Mouse (Mus musculus): ENCODE data around the gene Spout1.

The Spout1 gene
- long read RNA-seq, experiment 1, transcript Spout1-207 (11 exons, 2,010 nt), result minor isoform, 7 of 45 reads
- long read RNA-seq, experiment 1, transcript Spout1-201 (12 exons, 1,805 nt), result major isoform, 24 of 45 reads
- long read RNA-seq, experiment 1, partial matches to known transcripts, result 2 of 45 reads
- long read RNA-seq, experiment 1, other reads (novel, unspliced or antisense), result 9 of 45 reads
- long read RNA-seq, experiment 2, transcript Spout1-201 (12 exons, 1,805 nt), result major isoform, 25 of 52 reads
- long read RNA-seq, experiment 2, transcript Spout1-207 (11 exons, 2,010 nt), result minor isoform, 10 of 52 reads
- long read RNA-seq, experiment 2, partial matches to known transcripts, result 5 of 52 reads
- long read RNA-seq, experiment 2, other reads (novel, unspliced or antisense), result 12 of 52 reads

DNA sequence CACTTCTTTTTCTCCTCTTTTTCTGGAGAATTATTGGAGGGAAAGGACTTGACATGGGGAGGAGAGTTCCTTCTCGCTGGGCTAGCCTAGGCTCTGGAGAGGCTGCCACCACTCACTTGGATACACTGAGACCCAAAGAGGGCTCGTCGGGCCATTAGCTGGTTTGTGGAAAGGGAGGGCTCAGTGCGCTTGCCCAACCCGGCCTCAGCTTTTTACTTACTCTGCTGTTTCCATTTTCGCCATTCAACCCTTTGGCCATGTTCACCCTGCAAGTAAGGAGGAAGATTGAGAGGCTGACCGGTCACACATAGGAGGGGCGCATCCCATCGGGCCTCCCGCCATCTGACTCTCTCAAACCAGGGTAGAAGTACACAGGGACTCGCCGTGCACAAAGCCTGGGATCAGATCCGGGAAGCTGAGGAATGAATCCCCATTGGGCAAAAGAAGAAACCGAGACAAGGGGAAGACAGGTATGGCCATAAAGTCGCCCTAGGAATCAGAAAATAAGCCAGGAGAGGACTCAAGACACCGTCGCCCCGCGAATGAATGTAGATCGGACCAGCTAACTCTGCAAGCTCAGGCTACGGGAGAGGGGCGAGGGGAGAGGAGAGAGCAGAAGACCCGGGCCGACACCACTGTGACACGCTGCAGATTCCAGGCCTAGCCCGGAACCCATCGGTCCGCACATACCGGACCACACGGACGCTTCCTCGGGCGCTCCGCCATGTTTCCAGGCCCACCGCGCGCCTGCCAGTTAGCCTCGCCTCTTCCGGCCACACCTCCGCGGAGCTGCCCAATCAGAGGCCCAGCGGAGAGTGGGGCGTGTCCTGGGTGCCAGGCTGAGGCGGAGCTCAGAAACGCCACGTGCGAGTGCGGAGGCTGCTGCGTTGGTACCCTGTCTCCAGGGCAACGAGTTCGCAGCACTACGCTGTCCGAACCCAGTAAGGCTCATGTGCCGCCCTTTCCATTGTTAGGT lies at the start of gene Spout1:
TSS of gene Spout1 (minus strand) at position 760 of the 976 bp plus-strand sequence.
- intact Hi-C loops (cut with DNase I), result loop anchor here (5.0 to 10.0 kb wide), 2 partner anchors 57 to 94 kb away; partner anchors contain the start of gene Lrrc8a

DNA sequence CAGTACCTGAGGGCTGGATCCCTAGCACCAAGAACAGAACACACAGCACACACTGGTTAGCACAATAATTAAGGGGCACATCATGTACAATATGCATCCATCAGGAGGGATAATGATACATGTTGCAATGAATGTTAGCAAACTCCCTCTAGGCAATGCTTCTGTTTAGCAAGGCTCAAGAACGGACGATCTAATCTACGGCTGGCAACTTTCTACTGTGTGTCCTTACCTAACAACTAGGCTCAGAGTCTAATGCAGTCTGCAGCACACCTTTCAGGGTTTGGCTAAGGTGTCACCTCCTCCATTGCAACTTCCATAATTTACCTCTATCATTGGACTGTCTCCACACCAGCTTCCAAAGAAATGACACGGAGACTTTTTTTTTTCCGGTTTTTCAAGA lies 38.0 kb upstream of the Spout1 start:
- intact Hi-C loops (cut with DNase I), result no loop called here

DNA sequence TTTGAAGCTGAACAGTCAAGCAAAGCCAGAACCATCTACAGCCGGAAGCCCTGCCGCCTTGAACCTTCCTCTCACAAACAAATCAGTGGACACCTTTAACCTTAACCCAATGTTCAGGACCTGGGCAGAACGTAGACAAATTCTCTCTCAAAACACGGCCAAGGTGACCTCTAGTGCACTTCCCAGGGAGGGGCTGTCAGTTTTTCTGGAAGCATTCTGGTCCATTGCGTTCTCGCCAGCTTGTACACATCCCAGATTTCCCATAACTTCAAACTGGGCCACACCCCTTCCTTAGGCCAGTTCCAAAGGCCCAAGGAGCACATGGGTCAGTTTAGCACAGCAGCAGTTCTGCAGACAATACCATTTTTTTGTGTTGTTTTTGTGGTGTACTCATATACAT lies 37.2 kb upstream of the Spout1 start:
- intact Hi-C loops (cut with DNase I), result no loop called here

DNA sequence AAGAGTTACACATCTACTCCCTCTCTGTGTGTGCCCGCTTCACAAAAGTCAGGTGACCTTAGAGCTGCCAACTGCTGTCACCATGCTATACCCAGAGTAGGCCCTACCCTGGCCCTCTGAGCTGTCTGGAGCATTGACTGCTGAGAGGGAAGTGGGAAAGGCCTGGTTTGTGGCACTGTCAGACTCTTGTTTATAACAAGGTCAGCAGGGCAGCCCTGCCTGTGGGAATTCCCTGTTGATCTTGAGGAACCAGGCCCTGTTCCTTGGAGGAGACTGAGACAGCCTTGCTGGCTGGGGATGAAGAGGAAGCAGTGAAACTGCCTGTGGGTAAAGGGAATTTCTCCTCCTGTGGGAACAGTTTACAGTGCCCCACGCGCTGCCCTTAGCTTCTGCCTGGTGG lies 36.5 kb upstream of the Spout1 start:
- intact Hi-C loops (cut with DNase I), result no loop called here

DNA sequence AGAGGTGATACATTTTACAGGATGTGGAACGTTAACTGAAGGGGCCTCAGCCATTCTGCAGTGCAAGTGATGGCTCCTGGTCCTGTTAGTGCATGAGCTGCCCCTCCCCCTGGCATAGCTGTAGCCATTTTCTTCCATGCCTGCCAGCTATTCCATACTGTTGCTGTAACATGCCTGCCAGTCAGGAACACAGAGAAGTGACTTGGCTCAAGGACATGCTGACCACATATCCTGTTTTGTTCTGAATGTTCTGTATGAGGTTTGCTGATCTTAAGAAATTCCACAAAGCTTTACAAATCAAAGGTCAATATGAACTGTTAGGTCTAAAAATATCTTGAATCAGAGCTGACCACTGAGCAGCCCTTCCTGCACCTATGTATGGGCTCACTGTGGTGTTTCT lies 34.7 kb upstream of the Spout1 start:
- intact Hi-C loops (cut with DNase I), result no loop called here

DNA sequence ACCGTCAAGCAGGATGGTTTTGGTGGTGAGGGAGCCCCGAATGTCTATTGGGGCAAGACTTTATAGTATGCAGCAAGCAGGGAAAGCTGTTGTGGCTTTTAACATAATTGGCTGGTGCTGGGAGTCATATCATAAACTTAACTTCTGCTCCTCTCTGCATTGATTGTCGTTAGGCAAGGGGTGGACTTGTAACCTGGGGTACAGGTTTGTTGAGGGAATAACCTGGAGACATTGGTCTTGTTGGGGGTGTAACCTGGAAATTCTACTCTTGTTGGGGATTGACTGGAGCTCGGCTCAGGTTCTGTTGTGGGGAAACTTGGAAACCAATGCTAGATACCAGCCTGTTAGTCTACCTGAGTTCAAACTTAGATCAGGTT lies 33.9 kb upstream of the Spout1 start:
- intact Hi-C loops (cut with DNase I), result no loop called here

DNA sequence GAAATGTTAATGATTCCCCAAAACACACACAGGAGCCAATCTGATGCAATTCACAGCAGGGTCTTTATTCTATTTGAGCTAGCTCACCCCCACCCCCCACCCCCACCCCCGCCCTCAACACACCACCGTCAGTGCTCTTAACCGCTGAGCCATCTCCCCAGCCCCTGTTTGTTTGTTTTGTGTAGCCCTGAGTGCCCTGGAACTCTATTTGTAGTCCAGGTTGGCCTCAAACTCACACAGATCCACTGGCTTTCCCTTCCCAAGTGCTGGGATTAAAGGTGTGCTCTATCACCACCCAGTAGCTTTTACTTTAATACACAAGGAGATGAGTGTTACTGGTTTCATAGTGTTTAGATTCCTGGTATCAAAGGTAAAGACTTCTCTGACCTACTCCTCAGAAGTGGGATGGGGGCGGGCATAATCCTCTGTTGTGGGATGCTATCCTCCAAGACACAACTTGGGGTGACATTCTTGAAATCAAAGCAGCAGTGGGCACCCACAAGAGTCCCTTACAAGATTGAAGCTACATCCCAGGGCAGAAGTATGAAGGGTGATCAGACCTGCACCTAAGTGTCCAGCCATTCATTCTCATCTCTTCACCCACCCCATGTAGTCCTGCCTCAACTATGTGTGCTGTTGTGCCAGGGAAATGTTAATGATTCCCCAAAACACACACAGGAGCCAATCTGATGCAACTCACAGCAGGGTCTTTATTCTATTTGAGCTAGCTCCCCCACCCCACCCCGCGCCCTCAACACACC lies 33.3 kb upstream of the Spout1 start:
- intact Hi-C loops (cut with DNase I), result no loop called here

DNA sequence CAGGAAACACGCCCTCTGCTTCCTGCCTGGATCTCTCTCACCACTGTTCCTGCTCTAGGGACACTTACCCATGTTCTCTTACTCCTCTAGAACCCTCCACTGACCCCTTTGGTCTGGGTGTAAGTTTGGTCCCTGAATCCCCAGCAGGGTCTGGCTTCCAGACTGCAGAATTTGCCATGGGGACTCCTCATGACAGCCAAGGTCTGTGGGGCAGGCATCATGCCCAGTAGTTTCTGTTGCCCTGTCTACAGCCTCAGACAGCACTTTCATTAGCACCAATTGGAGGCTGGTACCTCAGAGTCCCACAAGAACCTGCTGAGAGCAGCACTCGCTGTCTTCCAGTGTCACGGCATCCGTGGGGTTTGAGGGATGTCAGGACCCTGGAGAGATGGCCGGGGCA lies 29.6 kb upstream of the Spout1 start:
- intact Hi-C loops (cut with DNase I), result no loop called here

DNA sequence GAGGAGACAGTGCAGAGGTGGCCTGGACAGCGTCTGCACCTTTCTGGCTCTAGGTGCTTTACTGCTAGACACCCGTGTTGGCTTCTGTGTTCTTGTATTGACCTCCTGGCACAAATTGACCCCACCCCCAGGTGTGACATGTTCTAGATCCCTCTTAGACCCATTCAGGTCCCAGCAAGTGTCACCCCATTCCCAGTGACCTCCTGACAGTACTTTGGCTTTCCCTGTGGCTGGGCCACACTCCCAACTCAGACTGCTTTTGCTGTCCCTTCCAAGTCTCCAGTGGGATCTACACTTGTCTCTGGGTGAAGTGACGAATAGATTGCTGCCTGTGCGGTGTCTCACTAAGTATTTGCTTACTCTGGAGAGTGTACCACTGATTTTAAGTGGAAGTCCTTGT lies 29.1 kb upstream of the Spout1 start:
- intact Hi-C loops (cut with DNase I), result no loop called here

DNA sequence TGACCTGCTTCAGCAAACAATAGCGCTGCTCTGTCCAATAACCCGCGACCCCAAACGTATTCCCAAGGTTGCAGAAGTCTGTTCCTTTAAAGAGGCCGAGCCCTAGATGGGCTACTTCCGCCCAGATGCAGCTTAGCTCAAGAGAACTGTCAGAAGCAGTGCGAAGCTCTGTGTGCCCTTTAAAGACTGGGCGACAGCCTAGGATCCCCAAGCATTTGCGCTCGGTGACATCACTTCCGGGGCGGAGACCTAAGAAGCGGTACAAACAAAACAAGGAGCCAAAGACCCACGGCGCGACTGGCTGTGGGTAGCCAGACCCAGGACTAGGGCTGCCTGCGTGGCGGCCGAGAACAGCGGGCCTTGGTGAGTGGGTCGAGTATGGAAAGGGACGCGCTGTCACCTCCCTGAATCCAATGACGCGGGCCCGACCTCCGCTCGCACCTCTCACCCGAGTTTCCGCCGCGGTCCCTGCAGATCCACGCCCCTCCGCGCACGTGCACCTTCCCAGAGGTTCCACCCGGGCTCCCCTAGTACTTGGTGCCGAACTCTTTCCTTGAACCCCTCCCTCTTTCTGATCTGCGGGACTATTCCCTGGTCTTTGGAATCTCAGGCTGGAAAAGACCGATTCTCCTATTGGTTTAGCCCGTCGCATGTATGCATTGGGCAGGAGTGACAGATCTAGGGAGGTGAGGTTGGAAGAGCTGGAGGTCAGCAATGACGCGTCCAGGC lies 27.5 kb upstream of the Spout1 start, which contains the start of gene Kyat1:
TSS of gene Kyat1 (minus strand) at position 219 of the 729 bp plus-strand sequence.
- intact Hi-C loops (cut with DNase I), result no loop called here

DNA sequence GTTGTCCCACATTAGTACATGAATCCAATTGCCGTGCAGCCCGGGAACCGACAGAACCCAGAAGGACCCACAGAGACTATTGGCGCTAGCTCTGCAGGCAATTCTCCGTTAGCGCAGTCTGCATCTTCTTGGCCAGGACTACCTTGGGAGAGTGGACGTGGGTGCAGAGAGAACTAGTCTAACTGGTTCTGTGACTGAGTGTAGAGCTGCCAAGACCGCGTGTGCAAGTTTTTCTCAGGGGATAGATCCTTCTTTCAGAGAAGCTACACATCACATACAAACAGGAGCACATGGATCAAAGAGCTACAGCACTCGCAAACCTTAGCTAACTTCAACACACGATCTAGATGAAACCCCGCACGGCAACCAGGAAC lies 27.0 kb upstream of the Spout1 start:
- intact Hi-C loops (cut with DNase I), result no loop called here

DNA sequence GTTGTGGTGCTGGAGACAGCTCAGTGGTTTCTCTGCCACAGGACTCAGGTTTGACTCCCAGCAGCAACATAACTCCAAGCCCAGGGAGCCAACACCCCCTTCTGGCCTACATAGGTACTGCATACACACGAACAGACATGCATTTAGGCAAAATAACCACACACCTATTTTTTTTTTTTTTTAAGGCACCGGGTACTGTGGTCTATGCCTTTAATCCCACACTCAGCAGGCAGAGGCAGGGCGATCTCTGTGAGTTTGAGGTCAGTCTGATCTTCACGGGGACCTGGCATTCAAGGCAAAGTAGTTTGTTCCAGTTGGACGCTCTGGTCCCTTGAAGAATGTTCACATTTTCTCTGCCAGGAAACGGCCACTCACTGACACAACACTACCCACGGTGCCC lies 25.2 kb upstream of the Spout1 start:
- intact Hi-C loops (cut with DNase I), result no loop called here

DNA sequence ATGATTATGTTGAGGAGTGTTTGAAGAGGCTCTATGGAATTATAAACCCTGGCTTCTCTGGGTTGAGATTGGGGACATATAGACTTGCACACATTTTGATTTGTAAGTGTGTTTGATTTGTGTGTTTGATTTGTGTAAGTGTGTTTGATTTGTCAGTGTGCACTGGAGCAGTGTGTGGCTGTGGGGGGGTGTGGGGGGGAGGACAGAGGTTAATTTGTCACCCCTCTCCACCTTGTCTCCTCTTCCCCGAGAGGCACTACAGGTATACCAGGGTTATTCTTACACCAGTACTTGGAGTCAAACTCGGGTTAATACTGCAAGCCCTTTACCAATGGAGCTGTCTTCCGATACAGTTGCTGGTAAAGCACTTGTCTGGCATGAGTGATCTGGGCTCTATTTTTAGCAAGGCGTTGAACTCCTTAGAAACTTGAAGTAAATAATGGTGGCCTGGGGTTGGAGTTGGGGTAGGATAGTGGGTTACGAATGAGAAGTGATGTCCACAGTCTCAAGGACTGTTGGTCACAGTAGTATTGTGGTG lies 22.2 kb upstream of the Spout1 start:
- intact Hi-C loops (cut with DNase I), result no loop called here

DNA sequence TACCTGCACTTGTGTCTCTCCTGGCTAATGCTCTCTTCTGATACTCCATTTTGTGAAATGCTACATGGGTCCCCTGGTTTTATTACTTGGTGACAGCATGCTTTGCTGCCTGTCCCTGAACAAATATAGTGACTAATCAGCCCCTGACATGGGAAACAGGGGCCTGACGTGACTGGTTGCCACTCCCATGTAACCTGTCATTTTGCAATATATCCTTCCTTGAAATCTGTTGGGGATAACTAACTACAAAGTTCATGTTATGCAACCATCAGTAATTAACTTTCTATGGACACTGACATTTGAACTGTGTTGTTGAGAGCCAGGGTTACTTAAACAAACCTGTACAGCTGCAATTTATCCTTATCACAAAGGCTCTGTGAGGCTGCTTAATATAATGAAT lies 21.7 kb upstream of the Spout1 start:
- intact Hi-C loops (cut with DNase I), result no loop called here

DNA sequence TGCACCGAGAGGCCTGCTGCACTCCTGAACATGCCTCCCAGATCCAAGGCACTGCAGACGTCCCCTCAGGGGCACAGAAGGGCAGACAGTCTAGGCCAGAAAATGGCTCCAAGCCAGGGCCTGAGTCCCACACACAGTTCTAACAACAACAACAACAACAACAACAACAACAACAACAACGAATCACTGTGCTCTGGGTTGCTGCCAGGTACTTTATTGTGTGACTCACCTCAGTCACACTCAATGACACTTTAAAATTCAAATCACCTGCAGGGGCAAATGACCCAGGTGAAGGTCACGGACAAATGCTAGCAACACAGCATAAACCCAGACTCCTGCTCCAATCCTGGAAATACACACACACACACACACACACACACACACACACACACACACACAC lies 19.8 kb upstream of the Spout1 start:
- intact Hi-C loops (cut with DNase I), result no loop called here

DNA sequence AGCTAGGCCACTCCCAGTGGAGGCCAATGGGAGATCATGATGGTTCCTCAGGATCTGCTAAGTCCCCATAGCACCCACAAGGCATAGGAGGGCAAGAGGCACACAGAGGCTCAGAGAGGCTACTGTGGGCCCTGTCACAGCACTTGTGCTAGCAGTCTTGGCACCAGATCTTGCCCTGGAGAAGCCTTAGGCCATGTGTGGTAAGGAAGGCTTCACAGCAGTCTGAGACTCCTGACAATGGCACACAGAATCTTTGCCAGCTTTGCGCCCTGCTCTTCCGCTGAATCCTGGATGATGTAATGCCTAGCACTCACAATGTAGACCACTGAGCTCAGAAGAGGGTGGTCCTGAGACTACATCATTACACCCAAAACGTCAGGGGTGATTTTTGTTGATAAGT lies 16.4 kb upstream of the Spout1 start:
- intact Hi-C loops (cut with DNase I), result no loop called here

DNA sequence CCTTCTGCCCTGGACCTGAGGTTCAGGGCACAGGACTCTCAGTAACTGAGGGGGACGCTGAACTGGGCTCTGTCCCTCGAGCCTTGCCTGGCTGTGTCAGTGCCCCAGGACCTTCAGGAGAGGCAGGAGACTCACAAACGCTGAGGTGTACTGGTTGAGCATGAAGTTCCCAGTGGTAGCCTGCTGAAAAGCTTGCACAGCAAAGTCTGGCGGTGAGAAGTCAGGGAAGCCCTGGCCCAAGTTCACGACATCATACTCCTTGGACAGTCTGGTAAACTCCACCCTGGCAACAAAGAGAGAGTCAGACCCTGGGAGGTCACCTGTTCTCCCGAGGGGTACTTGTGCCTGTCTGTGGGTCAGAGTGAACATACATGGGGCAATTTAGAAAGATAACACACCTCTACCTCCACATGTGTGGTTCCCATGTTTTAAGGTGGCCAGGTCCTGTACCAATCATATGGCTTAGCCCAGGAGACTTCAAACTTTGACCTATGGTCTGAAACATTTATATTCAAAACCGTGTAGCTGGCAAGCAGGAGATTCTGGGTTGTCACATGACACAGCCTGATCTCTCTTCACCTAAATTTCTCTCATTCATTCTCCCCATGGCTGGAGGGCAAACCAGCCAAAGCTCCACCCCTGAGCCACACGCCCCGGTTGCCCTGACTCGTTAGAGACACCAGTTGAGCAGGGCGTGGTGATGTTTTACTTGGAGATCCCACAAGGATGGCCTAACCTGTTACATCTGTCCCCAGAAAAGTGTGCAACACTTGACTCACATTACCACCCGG lies 13.7 kb upstream of the Spout1 start:
- intact Hi-C loops (cut with DNase I), result no loop called here

DNA sequence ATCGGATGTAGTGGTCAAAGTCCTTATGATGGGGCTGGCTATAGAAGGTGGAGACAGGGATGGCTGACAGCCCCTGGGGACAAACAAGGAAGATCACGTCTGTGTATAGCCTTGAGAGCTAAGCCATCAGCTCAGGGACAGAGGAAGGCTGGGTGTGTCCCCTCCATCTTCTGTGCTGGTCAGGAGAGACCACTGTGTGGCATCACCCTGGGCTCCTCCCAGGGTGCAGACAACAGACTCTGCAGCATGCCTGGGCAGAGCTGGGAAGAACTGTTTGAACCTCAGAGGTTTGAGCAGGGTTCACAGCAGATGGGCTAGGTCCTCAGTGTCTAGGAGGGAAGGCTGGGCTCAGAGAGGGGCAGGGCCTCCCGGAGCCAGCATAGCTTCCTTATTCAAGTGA lies 7.4 kb upstream of the Spout1 start:
- intact Hi-C loops (cut with DNase I), result no loop called here

DNA sequence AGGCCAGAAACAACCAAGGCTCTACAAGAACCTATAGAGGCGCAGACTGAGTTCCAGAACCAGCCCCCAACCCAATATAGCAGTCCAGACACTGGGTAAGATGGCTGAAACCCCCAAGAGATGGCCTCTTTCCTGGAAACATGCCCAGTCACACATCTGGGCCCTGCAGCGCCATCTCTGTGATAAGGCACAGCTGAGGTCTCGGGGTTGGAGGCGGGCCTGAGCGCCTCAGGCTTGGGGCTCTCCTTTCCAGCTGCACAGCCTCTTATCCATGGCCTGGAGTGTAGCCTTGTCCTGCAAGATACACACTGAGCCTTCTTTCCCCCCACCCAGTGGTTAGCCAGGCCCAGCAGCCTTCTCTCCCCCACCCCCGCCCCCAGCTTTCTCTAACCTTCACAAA lies 7.0 kb upstream of the Spout1 start:
- intact Hi-C loops (cut with DNase I), result no loop called here

DNA sequence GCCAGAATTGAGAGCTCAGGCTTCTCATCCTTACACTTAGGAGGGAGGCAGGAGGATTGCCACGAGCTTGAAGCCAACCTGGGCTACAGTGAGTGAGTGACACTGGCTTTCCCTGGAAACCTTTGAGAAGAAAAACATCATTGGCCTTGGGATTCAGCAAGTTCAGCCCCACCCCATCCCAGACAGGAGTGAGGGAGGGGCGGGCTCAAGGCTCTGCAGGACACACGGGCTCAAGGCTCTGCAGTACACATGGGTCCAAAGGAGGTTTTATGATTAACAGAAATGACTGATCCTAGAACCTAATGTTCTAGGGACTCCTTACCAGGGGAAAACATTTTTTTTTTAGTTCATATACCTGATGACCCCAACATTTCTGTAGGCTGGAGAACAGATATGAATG lies 5.5 kb upstream of the Spout1 start:
- intact Hi-C loops (cut with DNase I), result no loop called here
